9 mouse cellular contexts compared by ENCODE assay signal in genomic region chr4:154336650-154337049, GRCm38 (mm10). TPM values are rescaled to one million over a fixed set of nuclear protein-coding genes. Genes with fewer than 3 reads are reported as not detected.
DNase-seq lines count a peak whose midpoint lies in the region; ATAC-seq and TF ChIP-seq lines count a peak whose summit lies in the region.
"Had no signal": no experiment of that assay in that cellular context is flagged by ENCODE, and none has a peak within 500 bp of the region (broad histone marks: within the 10 kb centered on the region; RNA-seq: fewer than 3 reads in every experiment).

No protein-coding gene starts in this region.

- H3K4me3 ChIP-seq in cortical plate, adult 2 months (ENCODE audit: insufficient read depth, low read length) = no peak overlapping the region
- H3K4me3 ChIP-seq in forebrain, embryonic 14.5 days (ENCODE audit: low read depth, low read length) = no peak overlapping the region
- no peak overlapping the region for H3K4me3 ChIP-seq in hindbrain, embryonic 15.5 days
- H3K4me3 ChIP-seq in lung, embryonic 16.5 days (ENCODE audit: low read length) = no peak overlapping the region

- WGBS in forebrain, embryonic 14.5 days = 15% methylated on average over 10 of the region's 10 CpGs
- WGBS in hindbrain, embryonic 15.5 days = 26% methylated on average over 10 of the region's 10 CpGs
- WGBS in lung, embryonic 16.5 days = 23% methylated on average over 10 of the region's 10 CpGs

- H3K9me3 ChIP-seq in forebrain, embryonic 14.5 days (replicated peaks; ENCODE audit: control insufficient read depth, low read length) = no peaks in the 10 kb centered on the region
- no peaks in the 10 kb centered on the region for H3K9me3 ChIP-seq in hindbrain, embryonic 15.5 days
- H3K9me3 ChIP-seq in lung, embryonic 16.5 days (ENCODE audit: control insufficient read depth, low read length) = no peaks in the 10 kb centered on the region

- no peaks in the 10 kb centered on the region for H3K27me3 ChIP-seq in forebrain, embryonic 14.5 days (replicated peaks; ENCODE audit: control insufficient read depth, insufficient read depth, low read length)
- peaks cover 7% of the 10 kb centered on the region; the same call in 1 of the 2 replicates for H3K27me3 ChIP-seq in hindbrain, embryonic 15.5 days
- no peaks in the 10 kb centered on the region for H3K27me3 ChIP-seq in lung, embryonic 16.5 days (ENCODE audit: control insufficient read depth, insufficient read depth, low read depth, low read length)

- H3K4me1 ChIP-seq in cortical plate, adult 2 months (ENCODE audit: control insufficient read depth, insufficient read depth, low read length) = peaks cover 3% of the 10 kb centered on the region; the same call in 1 of the 2 replicates
- H3K4me1 ChIP-seq in forebrain, embryonic 14.5 days (ENCODE audit: control insufficient read depth, insufficient read depth, low read length) = peaks cover 13% of the 10 kb centered on the region; the same call in 1 of the 2 replicates
- peaks cover 27% of the 10 kb centered on the region for H3K4me1 ChIP-seq in hindbrain, embryonic 15.5 days (replicated peaks)
- peaks cover 4% of the 10 kb centered on the region for H3K4me1 ChIP-seq in lung, embryonic 16.5 days (replicated peaks; ENCODE audit: control insufficient read depth, insufficient read depth, low read length)

- no peak overlapping the region for H3K4me2 ChIP-seq in forebrain, embryonic 14.5 days (ENCODE audit: low read length)
- H3K4me2 ChIP-seq in hindbrain, embryonic 15.5 days = no peak overlapping the region
- no peak overlapping the region for H3K4me2 ChIP-seq in lung, embryonic 16.5 days (ENCODE audit: low read depth, low read length)

- DNase-seq in forebrain, embryonic 14.5 days (ENCODE audit: low spot score) = no peak
- DNase-seq in right cerebral cortex, postnatal 10 days (ENCODE audit: low spot score in 2 of 2) = no peak
- no peak for DNase-seq in left cerebral cortex, postnatal 36 days (ENCODE audit: low spot score in 2 of 2)
- DNase-seq in cerebellum, postnatal 25 days = no peak
- DNase-seq in thymus, adult 18-20 months = no peak

- intact Hi-C loops in left cerebral cortex, postnatal 36 days (cut with DNase I) = loop anchor here (10.0 kb wide), 1 partner anchor 458 kb away; no protein-coding TSS in a partner anchor

- no peak for TF ChIP-seq POLR2A in cortical plate, adult 2 months (IDR thresholded peaks at IDR 0.05; ENCODE audit: extremely low read depth, insufficient read depth, low read length)

- peaks cover 25% of the 10 kb centered on the region for H3K36me3 ChIP-seq in forebrain, embryonic 14.5 days (ENCODE audit: control insufficient read depth, insufficient read depth, low read length)
- H3K36me3 ChIP-seq in hindbrain, embryonic 15.5 days = no peaks in the 10 kb centered on the region
- no peaks in the 10 kb centered on the region; the same call in 1 of the 2 replicates for H3K36me3 ChIP-seq in lung, embryonic 16.5 days (ENCODE audit: control insufficient read depth, insufficient read depth, low read length)

- TF ChIP-seq CTCF in cortical plate, adult 2 months (IDR thresholded peaks at IDR 0.05; ENCODE audit: extremely low read depth, insufficient read depth, low read length) = no peak

- peak overlapping the region; percentile 13; the same call in 1 of the 2 replicates for H3K9ac ChIP-seq in forebrain, embryonic 14.5 days (ENCODE audit: low read length)
- no peak overlapping the region for H3K9ac ChIP-seq in hindbrain, embryonic 15.5 days
- H3K9ac ChIP-seq in lung, embryonic 16.5 days (ENCODE audit: low read length) = peak overlapping the region; percentile 39

- peak overlapping the region; percentile 95 for H3K27ac ChIP-seq in cortical plate, adult 2 months (ENCODE audit: insufficient read depth, low read length)
- H3K27ac ChIP-seq in forebrain, embryonic 14.5 days (ENCODE audit: low read depth, low read length) = peak overlapping the region; percentile 6; the same call in 1 of the 2 replicates
- H3K27ac ChIP-seq in hindbrain, embryonic 15.5 days (replicated peaks) = peak overlapping the region; percentile 58; the same call in 1 of the 2 replicates
- peak overlapping the region; percentile 83 for H3K27ac ChIP-seq in lung, embryonic 16.5 days (ENCODE audit: low read length)

- ATAC-seq in forebrain, embryonic 14.5 days = 0 out of 2 replicates have a peak, but pooled peaks have one; percentile 33
- no peak for ATAC-seq in hindbrain, embryonic 15.5 days (ENCODE audit: low FRiP score, low read depth)
- peak; percentile 84 for ATAC-seq in lung, embryonic 16.5 days (ENCODE audit: low read depth)

RNA-seq across cellular contexts. Expression of gene B230104I21Rik, which starts 0.7 kb away (rescaled TPM):
- 0.32 and 0.38 TPM in 2 replicates for polyA plus RNA-seq in cortical plate, adult 2 months (2012; rRNA removed)
- not detected in 2 replicates for polyA plus RNA-seq in forebrain, embryonic 14.5 days (2014; fragmentation: Nextera tagmentation; extraction: Ambion mirVana)
- not detected in 2 replicates for polyA plus RNA-seq in hindbrain, embryonic 15.5 days (2015; fragmentation: Nextera tagmentation; extraction: Ambion mirVana)
- polyA plus RNA-seq in lung, embryonic 16.5 days (2015; fragmentation: Nextera tagmentation; extraction: Ambion mirVana) = not detected in 2 replicates
- not detected for total RNA-seq in left cerebral cortex, postnatal 36 days (2021)
- polyA plus RNA-seq: liver, embryonic 16.5 days had no signal

RNA-seq across cellular contexts. Expression of gene Arhgef16, which starts 35.2 kb away (rescaled TPM):
- polyA plus RNA-seq in cortical plate, adult 2 months (2012; rRNA removed) = 0.21 and 0.25 TPM in 2 replicates
- polyA plus RNA-seq in forebrain, embryonic 14.5 days (2014; fragmentation: Nextera tagmentation; extraction: Ambion mirVana) = 0.32 and 0.56 TPM in 2 replicates
- 1.5 and 1.6 TPM in 2 replicates for polyA plus RNA-seq in hindbrain, embryonic 15.5 days (2015; fragmentation: Nextera tagmentation; extraction: Ambion mirVana)
- 25.4 and 26.0 TPM in 2 replicates for polyA plus RNA-seq in lung, embryonic 16.5 days (2015; fragmentation: Nextera tagmentation; extraction: Ambion mirVana)
- total RNA-seq in left cerebral cortex, postnatal 36 days (2021) = under 1 TPM; 0.59 to 0.62 TPM

Comparison
In these comparisons a context has a peak if more than half of its experiments do, and no peak if none do; other contexts are left out.
1. H3K27ac ChIP-seq: peak in every context shown above with its lines; median percentile 95 in cortical plate, adult 2 months; 83 in lung, embryonic 16.5 days; 58 in hindbrain, embryonic 15.5 days; 6 in forebrain, embryonic 14.5 days.
2. RNA of gene Arhgef16, which starts 35.2 kb away (polyA plus RNA-seq): 25.4 to 26.0 TPM in lung, embryonic 16.5 days; 1.5 to 1.6 TPM in hindbrain, embryonic 15.5 days, 0.32 to 0.56 TPM in forebrain, embryonic 14.5 days and 0.21 to 0.25 TPM in cortical plate, adult 2 months; every median in the first group is over 10 times any median in the second.